Mouse (Mus musculus): ENCODE measurements at regions not wholly inside any gene's neighbourhood (a gene's known extent, or its start where the extent isn't known, plus 50 kb on each side); places are given as distances from the start of the nearest gene placed in this dataset.

DNA sequence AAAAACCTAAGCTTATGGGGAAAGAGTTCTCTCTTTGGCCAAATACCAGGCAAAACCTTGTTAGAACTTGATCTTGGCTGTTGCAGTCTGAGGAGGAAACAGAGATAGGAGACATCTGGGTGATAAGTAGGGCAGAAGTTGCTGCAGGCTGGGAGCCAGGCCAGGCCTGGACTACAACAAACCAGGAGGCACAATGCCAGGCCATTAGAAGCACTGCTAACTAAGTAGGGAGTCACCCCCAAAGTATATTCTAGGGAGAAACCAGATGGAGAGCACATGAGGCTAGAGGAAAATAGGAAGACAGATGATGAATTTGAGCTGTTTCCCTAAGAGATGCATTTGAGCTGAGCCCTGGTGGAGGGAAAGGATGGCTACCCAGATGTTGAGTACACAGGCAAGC is 444.6 kb upstream of the Zfp507 start:
- ChIA-PET POLR2A (no interaction called here), CTCF (interaction anchor here in 1 of 4 experiments (0.6 kb wide), 1 partner anchor 239 kb away, joined by 3 read pairs; no protein-coding TSS in a partner anchor)

DNA sequence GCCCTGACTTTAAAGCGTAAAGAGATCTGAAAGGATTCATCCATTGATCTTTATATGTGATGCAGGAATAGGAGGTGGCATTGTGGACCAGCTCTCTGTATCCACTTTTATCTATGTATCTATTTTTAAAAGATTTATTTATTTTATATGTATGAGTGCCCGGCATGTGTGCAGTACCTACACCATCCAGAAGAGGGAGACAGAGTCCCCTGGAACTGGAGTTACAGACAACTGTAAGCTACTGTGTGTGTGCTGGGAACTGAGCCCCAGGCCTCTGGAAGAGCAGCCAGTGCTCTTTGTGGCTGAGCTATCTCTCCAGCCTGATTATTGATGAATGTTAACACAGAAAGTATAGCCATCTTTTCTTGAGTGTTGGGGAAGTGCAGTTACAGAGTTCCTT is 433.9 kb upstream of the Zfp507 start:
- CTCF ChIA-PET = interaction anchor here (0.5 to 1.2 kb wide), 8 partner anchors 17 to 441 kb away, joined by 3 to 7 read pairs (median 3); no protein-coding TSS in a partner anchor
- POLR2A ChIA-PET = no interaction called here

DNA sequence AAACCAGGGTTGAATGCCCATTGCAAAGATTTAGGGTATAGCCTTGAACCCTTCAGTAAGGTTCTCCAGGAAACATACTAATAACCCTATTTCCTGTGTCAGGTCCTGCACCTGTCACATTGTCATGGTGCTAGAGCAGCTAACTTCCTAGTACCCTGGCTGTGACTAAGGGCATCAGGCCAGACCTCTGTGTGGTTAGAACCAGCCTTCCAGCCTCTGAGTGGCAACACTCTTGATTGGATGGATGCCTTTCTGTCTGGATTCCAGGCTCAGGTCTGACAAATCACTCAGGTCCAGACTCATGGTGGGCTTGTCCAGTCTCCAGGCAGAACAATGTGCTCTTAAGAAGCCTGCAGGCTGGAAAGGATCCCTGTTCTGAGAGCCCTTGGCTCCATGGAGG is 426.2 kb upstream of the Zfp507 start:
- CTCF ChIA-PET = no interaction called here
- POLR2A ChIA-PET = interaction anchor here in 1 of 4 experiments (0.6 kb wide), 1 partner anchor 1116 kb away, joined by 5 read pairs; no protein-coding TSS in a partner anchor

DNA sequence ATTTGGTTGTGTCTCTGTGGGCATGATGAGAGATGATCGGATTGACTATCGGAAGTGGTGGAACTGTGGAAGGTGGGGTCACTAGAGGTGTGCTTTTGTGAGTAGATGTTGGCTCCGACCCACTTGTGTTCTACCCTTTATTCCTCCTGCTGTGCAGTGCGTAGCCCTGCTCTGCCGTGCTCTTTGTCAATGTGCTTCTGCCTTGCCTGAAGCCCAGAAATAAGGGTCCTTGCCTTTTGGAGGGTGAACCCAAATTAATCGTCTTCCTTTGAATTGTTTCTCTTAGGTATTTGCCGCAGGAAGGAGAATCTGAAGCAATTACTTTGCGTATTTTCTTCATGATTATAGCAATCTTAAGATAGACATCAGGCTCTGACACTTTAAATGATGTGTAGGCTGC is 421.6 kb upstream of the Zfp507 start:
- POLR2A ChIA-PET = interaction anchor here in 1 of 4 experiments (0.5 kb wide), 1 partner anchor 20 kb away, joined by 3 read pairs; no protein-coding TSS in a partner anchor
- CTCF ChIA-PET = no interaction called here

DNA sequence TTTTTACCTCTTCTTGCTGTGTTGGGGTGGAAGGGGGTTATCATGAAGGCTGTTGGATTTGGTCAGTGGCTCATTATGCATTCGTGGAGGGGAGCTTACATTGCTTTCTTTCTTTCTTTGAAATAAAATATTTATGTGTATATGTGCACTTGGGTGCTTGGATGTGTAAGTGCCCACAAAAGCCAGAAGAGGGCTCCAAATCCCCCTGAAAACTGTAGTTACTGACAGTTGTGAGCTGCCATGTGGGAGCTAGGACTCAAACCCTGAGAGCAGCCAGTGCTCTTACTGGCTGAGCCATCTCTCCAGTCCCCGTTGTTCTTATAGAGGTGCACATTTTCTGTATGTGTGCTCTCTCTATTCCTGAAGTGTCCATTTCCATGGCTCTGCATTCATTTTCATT is 415.6 kb upstream of the Zfp507 start:
- ChIA-PET CTCF (interaction anchor here in 1 of 4 experiments (1.0 to 1.3 kb wide), 4 partner anchors 18 to 1140 kb away, joined by 3 to 4 read pairs (median 3); no protein-coding TSS in a partner anchor), POLR2A (interaction anchor here in 1 of 4 experiments (1.0 kb wide), 1 partner anchor 138 kb away, joined by 3 read pairs; no protein-coding TSS in a partner anchor)

DNA sequence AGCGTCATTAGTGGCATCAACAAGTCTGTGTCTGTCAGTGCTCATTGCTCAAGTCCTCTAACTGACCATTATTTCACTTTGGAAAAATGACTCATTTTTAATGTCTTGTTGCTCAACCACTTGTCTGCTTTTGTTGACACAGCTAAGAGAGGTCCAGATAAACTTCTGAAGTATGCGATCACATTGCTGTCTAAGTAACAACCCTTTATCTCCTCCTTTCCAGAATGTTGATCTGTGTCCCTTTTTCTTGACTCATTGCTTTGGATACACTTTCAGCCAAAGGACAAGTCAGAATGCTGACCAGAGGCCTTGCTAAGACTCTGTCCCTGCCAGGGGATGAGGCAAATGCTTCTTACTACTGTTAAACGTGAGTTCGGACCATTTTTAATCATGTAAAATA is 407.2 kb upstream of the Zfp507 start:
- CTCF ChIA-PET = no interaction called here
- POLR2A ChIA-PET = no interaction called here

DNA sequence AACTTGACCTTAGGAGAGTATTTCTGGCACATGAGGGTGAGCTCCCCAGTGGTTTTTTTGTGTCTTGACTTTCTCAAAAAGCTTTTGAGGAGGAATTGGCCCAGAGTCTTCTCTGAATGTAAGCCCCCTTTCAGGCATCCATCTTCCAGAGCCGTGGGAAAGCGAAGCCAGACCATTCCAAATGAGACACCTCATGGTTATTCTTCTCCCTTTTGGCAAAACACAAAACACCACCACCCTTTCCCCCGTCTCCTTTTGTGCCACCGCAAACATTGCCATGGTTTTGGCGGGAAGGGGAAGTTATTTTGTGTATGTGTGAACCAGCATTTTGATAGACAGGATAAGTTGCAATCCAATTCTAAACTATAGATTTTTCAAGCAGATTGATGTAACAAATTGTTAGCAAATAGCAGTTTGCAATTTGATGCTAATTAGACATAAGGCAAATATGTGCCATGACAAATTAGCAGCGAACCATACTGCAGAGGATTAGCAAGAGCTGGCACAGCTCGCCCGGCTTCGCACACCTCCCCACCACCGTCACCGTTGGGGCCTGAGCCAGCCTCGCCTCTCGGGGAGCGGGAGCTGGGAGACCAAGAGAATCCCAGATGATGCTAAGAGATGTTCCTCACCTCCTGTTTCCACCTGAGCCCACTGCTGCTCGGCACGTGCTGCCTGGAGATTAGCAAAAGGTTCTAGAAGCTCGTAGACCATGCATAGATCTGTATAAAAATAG is 404.9 kb upstream of the Zfp507 start:
- CTCF ChIA-PET = interaction anchor here in 1 of 4 experiments (0.6 kb wide), 1 partner anchor 175 kb away, joined by 5 read pairs; no protein-coding TSS in a partner anchor

DNA sequence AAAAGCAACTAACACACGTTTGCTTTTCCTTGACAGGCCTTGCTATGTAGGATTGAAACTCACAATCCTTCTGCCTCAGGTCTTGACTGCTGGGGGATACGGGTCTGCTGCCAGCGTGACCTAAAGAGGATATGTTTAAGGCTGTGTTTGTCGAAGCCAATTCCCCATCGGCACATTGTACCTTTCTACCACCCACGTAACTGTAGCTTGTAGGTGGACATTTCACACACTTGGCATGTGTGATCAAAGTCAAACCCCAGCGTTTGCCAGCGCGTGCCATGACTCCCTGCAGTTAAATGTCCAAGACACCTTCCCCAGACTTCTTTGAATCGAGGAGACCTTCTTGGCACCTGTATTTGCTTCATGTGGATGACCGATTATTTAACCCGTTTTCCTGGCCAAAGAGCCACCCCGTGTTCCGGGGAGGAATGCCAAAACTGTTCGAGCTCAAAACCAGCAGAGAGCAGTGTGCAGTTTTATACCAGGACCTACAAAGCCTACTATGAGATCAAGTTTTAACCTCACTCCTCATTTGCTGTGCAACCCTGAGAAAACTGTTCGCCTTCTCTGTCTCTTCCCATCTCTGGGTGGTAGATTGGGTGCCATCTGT is 395.4 kb upstream of the Zfp507 start:
- CTCF ChIA-PET = no interaction called here
- POLR2A ChIA-PET = no interaction called here

More for the DNA sequence above, 404.9 kb upstream of the Zfp507 start:
- POLR2A ChIA-PET = no interaction called here

DNA sequence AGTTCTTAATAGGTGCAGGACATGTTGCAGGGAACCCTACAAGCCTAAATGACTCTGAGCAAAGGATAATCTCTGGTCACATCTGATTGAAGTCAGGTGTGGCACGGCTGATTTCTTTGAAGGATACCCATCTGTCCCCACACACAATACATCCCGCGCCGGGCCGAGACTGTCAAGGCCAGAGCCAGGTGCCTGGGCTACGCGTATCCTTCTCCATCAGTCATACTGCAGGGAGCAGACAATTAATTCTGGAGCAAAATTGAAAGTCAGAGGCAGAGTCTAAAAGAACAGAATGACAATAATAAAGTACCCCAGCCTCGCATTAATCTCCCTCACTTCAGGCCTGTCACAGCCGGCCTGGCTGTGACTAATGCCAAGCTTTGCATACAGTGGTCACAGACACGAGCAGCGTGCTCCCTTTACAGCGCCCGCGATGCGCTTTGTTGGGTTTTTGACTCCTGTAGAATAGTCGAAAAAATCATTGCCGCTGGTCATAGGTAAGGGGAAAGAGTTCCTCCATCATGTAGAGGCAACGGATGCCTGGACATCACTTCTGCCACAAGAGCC is 393.4 kb upstream of the Zfp507 start:
- ChIA-PET CTCF (no interaction called here), POLR2A (no interaction called here)

DNA sequence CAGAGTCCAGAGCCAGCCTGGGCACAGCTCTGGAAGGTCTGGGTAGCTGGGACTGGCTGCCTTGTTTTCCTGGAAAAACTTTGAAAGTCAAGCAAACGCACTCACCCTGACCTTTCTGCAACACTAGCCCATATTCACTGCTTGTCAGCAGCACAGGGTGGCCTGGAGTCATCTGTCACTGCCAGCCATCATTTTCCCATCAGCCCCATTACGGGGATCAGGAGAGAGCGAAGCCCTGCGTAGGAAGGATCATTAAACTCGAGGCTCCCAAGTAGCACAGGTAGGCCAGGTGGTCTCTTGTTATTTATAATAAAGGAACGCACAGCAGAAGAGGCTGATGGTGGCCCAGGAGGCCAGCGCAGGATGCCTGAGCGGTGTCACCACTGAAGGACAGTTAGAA is 389.8 kb upstream of the Zfp507 start:
- ChIA-PET POLR2A (no interaction called here), CTCF (no interaction called here)

DNA sequence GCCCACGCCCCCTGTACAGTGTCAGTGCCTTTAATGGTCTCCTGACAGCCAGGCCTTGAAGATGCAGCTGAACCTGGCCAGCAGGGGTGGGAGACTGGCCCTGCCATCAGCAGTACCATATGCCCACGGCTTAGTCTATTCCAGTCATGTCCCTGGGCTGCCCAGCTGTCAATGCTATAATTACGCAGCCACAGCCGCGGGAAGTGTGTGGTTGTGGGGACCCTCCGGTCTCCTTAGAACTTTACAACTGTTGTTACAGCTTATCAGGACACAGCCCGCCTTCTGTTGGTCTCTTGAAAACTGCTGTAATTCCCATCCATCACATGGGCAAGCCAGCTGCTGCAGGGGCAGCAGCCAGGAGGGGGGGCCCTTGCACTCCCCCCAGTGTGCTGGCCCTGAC is 375.1 kb upstream of the Zfp507 start:
- ChIA-PET POLR2A (no interaction called here), CTCF (interaction anchor here in 1 of 4 experiments (1.1 kb wide), 1 partner anchor 275 kb away, joined by 3 read pairs; no protein-coding TSS in a partner anchor)

DNA sequence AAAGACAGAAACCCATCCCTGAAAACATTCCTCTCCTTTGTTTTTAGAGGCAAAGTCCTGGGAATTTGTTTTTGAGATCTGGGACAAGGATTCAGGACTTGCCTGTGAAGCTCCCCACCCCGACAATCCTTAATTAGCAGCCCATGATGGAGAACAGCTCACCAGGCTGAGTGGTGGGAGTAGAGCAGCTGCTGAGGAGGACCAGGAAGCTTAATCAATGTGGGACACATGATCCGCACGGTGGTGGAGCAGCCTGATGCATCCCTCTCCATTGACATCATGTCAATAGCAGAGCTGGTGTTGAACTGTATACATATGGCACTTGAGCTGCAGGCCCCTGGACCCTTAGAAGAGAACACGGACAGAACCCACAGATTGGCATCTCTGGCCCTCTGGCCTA is 372.5 kb upstream of the Zfp507 start:
- POLR2A ChIA-PET = interaction anchor here in 1 of 4 experiments (0.6 kb wide), 1 partner anchor 237 kb away, joined by 4 read pairs; no protein-coding TSS in a partner anchor
- CTCF ChIA-PET = interaction anchor here in 1 of 4 experiments (0.6 kb wide), 1 partner anchor 9 kb away, joined by 3 read pairs; no protein-coding TSS in a partner anchor

DNA sequence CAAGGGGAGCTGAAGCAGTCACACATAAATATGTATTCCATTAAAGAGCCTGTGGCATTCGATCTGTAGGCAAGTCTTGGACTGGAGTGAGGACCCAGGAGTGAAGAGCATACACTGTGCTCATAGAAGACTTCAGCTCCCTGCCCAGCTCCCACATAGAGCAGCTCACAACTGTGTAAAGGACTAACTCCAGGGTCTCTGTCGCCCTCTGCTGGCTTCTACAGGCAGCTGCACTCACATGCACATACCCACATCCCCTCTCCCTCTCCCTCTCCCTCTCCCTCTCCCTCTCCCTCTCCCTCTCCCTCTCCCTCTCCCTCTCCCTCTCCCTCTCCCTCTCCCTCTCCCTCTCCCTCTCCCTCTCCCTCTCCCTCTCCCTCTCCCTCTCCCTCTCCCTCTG is 369.7 kb upstream of the Zfp507 start:
- ChIA-PET CTCF (interaction anchor here (0.6 to 1.7 kb wide), 17 partner anchors 14 to 1187 kb away, joined by 3 to 23 read pairs (median 4); no protein-coding TSS in a partner anchor), POLR2A (interaction anchor here in 1 of 4 experiments (0.8 kb wide), 1 partner anchor 36 kb away, joined by 3 read pairs; no protein-coding TSS in a partner anchor)

DNA sequence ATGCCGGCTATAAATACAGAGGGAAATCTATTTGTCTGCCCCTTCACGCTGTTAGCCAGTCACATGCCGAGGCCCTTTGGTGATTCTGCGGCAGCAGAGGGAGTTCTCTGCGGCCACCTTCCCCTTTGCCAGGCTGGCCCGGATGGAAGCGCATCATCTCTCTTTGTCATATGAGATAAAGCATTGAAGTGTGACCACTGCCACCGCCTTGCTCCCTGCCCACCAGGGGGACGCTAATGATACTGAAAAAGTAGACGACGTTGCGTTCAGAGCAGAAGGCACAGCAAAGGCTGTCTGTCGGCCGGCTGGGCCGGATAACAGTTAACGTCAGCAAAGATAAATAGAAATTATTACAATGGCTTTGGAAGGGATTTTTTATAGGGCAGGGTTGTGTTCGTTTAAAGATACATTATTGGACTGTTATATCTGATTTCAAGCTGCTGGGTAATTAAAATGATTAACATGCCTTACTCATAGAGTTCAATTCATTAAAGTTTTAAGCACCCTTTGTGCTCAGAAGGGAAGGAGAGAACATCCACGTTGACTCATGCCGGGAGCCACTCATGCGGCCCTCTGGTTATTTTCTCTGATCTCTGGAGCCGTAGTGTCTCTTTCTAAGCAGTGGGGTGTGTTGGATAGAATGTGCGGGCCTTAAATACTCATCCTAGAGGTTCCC is 354.6 kb upstream of the Zfp507 start:
- POLR2A ChIA-PET = no interaction called here
- CTCF ChIA-PET = no interaction called here

DNA sequence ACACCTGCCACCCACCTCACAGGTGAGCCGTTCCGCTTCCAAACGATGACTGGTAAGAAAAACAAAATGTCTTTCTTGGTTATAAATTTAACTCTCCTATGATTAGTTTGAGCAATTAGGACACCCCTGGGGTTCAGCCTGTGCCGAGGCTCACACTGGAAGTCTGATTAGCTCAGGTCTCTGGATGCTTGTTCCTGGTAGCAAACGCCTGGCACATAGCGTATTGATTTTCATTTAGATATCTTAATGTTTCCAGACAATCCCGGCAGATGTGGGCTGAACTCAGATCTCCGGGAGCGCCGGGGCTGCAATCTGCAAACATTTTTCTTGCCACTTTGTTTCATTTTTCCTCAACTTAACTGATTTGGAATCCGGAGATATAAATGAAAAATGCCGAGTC is 353.8 kb upstream of the Zfp507 start:
- CTCF ChIA-PET = no interaction called here
- POLR2A ChIA-PET = no interaction called here

DNA sequence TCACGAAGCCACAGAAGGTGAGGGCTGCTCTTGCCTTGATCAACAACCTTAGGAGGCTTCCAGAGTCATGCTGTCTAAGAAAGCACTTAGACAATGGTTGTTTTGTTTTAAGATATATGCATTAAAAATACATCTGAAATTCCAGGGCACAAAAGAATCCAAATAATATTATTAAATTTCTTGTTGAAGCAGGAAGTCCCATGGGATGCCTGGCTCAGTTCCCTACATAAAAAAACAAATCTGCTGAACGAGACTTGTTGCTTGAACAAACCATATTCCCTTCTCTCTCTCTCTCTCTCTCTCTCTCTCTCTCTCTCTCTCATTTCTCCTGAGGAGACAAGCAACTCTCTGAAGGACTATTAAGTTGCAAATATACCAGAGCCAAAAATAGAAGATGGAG is 352.8 kb upstream of the Zfp507 start:
- CTCF ChIA-PET = no interaction called here

DNA sequence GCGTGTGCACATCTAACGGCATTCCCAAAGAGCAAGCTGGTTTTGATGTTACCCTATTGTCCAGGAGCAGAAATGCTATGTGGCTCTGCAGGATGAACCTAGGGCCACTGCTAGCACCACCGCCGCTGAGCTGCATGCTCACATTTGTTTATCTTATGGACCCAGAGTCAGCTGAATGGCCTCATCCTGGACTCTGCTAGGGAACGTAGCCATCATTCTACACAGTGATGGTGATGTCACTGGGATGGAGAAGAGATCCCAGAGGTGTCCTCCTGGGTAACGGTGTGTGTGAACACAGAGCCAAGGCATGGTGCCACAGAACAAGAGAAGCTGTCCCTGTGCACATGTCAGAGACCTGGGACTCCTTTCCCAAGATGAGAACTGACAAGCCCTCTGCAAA is 352.4 kb upstream of the Zfp507 start:
- CTCF ChIA-PET = no interaction called here
- POLR2A ChIA-PET = interaction anchor here in 1 of 4 experiments (0.6 kb wide), 1 partner anchor 74 kb away, joined by 4 read pairs; no protein-coding TSS in a partner anchor

More for the DNA sequence above, 352.8 kb upstream of the Zfp507 start:
- POLR2A ChIA-PET = no interaction called here

DNA sequence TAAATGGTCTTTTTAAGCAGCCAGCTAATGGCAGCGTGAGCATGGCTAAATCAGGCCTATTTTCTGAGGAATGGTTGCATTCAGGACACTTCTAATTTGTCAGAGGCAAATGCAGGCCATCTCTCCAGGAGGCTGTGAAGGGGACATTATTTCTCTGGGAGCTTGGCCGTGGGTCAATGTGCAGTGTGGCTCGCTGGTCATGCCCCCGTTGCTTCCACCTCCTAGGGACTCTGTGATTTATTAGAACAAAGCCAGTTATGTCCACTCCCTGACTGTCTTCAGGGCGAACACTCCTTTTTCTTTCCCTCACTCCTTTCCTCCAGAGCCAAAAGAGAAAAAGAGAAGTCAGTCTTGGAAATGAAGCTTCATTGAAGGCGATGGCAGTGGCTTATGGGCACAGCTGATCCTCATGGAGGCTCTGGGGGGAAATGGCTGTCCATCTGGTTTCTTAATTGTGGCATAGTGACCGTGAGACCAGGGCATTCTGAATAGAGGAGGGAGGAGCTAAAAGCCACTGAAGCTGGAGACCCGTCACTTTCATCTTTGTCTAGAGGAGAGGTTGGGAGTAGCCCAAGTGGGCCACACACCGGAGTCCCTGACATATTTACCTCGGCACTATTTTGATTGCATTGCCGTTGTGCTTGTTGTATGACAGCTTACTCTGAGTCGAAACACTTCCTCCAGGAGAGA is 348.2 kb upstream of the Zfp507 start:
- POLR2A ChIA-PET = interaction anchor here in 1 of 4 experiments (1.3 kb wide), 1 partner anchor 18 kb away, joined by 3 read pairs; no protein-coding TSS in a partner anchor
- CTCF ChIA-PET = no interaction called here

DNA sequence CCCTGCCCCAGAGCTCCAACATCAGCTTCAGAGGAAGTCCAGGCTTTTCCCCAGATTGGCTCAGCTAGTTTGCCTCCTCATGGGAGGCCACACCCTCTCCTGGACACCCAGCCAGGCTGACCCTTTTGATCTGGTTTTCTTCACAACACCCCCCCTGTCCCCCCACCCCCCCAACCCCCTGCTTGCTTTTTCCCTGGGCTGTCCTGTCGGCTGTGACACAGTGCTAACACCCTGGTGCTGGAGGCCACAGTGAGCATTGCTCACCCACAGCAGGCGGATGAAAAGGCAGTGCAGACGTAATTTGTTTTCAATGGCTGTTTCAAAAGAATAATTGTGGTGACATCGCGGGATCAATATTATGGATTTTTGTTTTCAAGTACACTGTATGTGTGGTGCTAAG is 333.8 kb upstream of the Zfp507 start:
- POLR2A ChIA-PET = interaction anchor here in 2 of 4 experiments (0.6 to 0.9 kb wide), 2 partner anchors 10 to 36 kb away, joined by 3 read pairs; no protein-coding TSS in a partner anchor
- CTCF ChIA-PET = interaction anchor here in 1 of 4 experiments (0.7 kb wide), 1 partner anchor 484 kb away, joined by 3 read pairs; no protein-coding TSS in a partner anchor

Data from embryonic stem cell, embryonic (primary cell).